Mouse (Mus musculus): ENCODE results near the gene Nhlrc2. TPM values are rescaled to one million over a fixed set of nuclear protein-coding genes. Genes with fewer than 3 reads are reported as not detected.

Nhlrc2 gene
- polyA plus RNA-seq, 1 experiment from 2014 or later, result 15.4 TPM

DNA sequence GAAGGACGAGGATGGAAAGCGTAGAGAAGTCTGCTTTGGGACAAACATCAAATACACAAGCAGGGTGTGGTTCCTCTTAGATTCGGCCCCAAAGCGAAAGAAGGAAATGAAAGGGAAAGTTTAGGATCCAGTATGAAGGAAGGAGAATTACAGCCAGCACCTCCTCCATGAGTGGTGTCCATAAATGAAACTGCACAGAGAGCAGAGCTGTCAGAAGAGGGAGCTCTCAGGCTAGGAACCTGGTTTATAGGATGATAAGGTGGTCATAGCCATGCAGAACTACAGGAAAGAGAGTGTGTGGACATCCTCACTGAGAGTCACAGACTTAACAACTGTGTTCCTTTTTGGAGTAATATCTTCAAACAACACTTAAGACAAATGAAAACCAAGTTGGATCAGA, 18.0 kb downstream of the Nhlrc2 start:
- Histone ChIP-seq H3K27me3 (replicated peaks) (no peaks in the 10 kb centered on the region), H3K27ac (ENCODE audit: poor library complexity, severe bottlenecking) (no peak overlapping the region), H3K9me3 (replicated peaks) (no peaks in the 10 kb centered on the region), H3K4me2 (no peak overlapping the region), H3K4me1 (replicated peaks) (peaks cover 15% of the 10 kb centered on the region), H3K36me3 (no peaks in the 10 kb centered on the region), H3K4me3 (no peak overlapping the region), H3K9ac (no peak overlapping the region)
- ATAC-seq (ENCODE audit: insufficient number of reproducible peaks, low FRiP score), result no peak
- WGBS, result 84% methylated on average over 4 of the region's 4 CpGs

- Histone ChIP-seq H3K27me3 (replicated peaks) (no peaks in the 10 kb centered on the region), H3K4me2 (no peak overlapping the region), H3K27ac (ENCODE audit: poor library complexity, severe bottlenecking) (no peak overlapping the region), H3K4me3 (no peak overlapping the region), H3K4me1 (replicated peaks) (peaks cover 13% of the 10 kb centered on the region), H3K9ac (no peak overlapping the region), H3K36me3 (peaks cover 6% of the 10 kb centered on the region), H3K9me3 (replicated peaks) (no peaks in the 10 kb centered on the region)
- no peak for ATAC-seq (ENCODE audit: insufficient number of reproducible peaks, low FRiP score)
- 77% methylated on average over 6 of the region's 6 CpGs for WGBS
These were observed 18.9 kb downstream of the Nhlrc2 start for GRCm38 (mm10) chr19:56566940-56567339.

DNA sequence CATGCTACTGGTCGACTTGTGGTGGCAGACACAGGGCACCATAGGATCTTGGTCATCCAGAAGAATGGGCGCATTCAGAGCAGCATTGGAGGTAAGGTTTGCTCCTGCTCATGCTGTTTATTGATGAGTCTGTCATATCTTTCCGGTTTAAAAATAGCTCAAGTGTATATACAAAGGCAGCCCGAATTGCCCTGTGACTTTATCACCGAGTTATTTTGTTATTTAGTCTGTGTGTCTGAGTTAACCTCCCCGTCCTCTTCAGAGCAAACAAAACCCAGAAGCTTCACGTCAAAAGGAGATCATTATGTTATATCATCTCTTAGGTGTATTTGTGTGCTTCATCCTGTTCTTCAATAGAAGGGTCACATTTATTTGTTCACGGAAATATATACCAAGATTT, 22.7 kb downstream of the Nhlrc2 start:
- ATAC-seq (ENCODE audit: insufficient number of reproducible peaks, low FRiP score), result no peak
- Histone ChIP-seq H3K4me1 (replicated peaks) (peaks cover 9% of the 10 kb centered on the region), H3K9ac (no peak overlapping the region), H3K4me3 (no peak overlapping the region), H3K36me3 (peaks cover 12% of the 10 kb centered on the region), H3K27me3 (replicated peaks) (no peaks in the 10 kb centered on the region), H3K9me3 (replicated peaks) (no peaks in the 10 kb centered on the region), H3K4me2 (no peak overlapping the region), H3K27ac (ENCODE audit: poor library complexity, severe bottlenecking) (no peak overlapping the region)
- WGBS, result 64% methylated on average over 8 of the region's 8 CpGs

DNA sequence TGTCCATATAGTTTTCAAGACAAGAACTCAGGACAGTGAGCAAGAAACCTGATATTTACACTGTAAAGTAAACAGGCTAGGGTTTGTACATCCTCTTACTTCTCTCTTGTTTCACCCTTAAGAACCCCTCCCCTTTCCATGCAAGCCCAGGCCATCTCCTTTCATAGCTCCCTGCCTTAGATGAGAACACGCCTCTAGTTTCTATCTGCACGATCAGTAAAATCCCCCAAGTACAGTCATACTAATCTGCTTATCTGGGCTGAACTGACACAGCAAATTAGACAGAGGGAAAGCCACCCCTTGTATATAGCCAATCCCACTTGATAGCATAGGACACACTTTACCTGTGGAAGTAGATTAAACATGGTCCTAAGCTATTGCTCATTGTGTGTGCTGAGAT, 23.2 kb downstream of the Nhlrc2 start:
- WGBS, result 82% methylated on average over 2 of the region's 2 CpGs
- no peaks in the 10 kb centered on the region for H3K27me3 ChIP-seq (replicated peaks)
- H3K4me3 ChIP-seq, result no peak overlapping the region
- no peaks in the 10 kb centered on the region for H3K9me3 ChIP-seq (replicated peaks)
- peaks cover 16% of the 10 kb centered on the region for H3K36me3 ChIP-seq
- H3K4me2 ChIP-seq, result no peak overlapping the region
- ATAC-seq (ENCODE audit: insufficient number of reproducible peaks, low FRiP score), result no peak
- H3K4me1 ChIP-seq (replicated peaks), result peaks cover 9% of the 10 kb centered on the region
- no peak overlapping the region for H3K9ac ChIP-seq
- H3K27ac ChIP-seq (ENCODE audit: poor library complexity, severe bottlenecking), result no peak overlapping the region

DNA sequence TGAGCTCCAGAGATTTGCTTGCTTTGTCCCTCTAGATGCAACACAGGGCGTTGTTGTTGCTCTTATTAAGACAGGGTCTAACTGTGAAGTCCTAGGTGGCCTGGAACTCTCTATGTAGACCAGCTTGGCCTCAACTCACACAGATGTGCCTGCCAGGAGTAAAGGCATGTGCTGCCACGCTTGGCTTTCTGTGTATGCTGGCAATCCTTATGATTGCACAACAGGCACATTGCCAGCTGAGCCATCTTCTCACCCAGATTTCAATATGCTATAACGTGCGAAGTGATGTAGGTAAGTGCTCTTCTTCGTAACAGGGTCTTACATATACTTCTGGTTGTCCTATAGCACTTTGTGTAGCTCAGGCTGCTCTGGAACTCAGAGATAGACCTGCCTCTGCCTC, 23.9 kb downstream of the Nhlrc2 start:
- no peak for ATAC-seq (ENCODE audit: insufficient number of reproducible peaks, low FRiP score)
- H3K27me3 ChIP-seq (replicated peaks), result no peaks in the 10 kb centered on the region
- H3K4me3 ChIP-seq, result no peak overlapping the region
- peaks cover 17% of the 10 kb centered on the region for H3K36me3 ChIP-seq
- H3K27ac ChIP-seq (ENCODE audit: poor library complexity, severe bottlenecking), result no peak overlapping the region
- no peak overlapping the region for H3K9ac ChIP-seq
- no peak overlapping the region for H3K4me2 ChIP-seq
- peaks cover 9% of the 10 kb centered on the region for H3K4me1 ChIP-seq (replicated peaks)
- 94% methylated on average over 5 of the region's 5 CpGs for WGBS
- no peaks in the 10 kb centered on the region for H3K9me3 ChIP-seq (replicated peaks)

DNA sequence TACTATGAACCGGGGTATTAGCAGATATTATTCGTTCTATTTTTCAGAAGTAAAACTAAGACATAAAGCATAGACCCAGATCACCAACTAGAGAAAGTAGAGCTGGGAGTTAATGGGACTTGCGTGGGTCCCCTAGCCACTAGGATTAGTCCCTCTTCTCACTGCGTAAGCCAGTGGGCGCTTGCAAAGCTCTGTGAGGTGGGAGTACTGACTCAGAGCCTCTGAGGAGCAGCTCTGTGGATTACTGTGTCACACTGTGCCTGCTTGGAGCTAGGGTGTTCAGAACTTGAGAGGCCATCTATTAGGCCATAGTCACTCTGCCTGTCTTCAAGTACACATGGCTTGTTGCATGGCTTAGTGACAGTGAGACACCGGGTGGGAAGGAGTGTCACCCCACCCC, 25.1 kb downstream of the Nhlrc2 start:
- Histone ChIP-seq H3K4me1 (replicated peaks) (peaks cover 9% of the 10 kb centered on the region), H3K9me3 (replicated peaks) (no peaks in the 10 kb centered on the region), H3K27ac (ENCODE audit: poor library complexity, severe bottlenecking) (no peak overlapping the region), H3K4me2 (no peak overlapping the region), H3K36me3 (peaks cover 27% of the 10 kb centered on the region), H3K27me3 (replicated peaks) (no peaks in the 10 kb centered on the region), H3K4me3 (no peak overlapping the region), H3K9ac (no peak overlapping the region)
- 87% methylated on average over 6 of the region's 6 CpGs for WGBS
- ATAC-seq (ENCODE audit: insufficient number of reproducible peaks, low FRiP score), result no peak

GRCm38 (mm10) chr19:56577801-56578200, 29.7 kb downstream of the Nhlrc2 start:
- no peak overlapping the region for H3K4me3 ChIP-seq
- H3K9me3 ChIP-seq (replicated peaks), result no peaks in the 10 kb centered on the region
- H3K27me3 ChIP-seq (replicated peaks), result no peaks in the 10 kb centered on the region
- WGBS, result 76% methylated on average over 1 of the region's 1 CpGs
- no peak overlapping the region for H3K9ac ChIP-seq
- no peak for ATAC-seq (ENCODE audit: insufficient number of reproducible peaks, low FRiP score)
- H3K4me1 ChIP-seq (replicated peaks), result no peaks in the 10 kb centered on the region
- H3K27ac ChIP-seq (ENCODE audit: poor library complexity, severe bottlenecking), result no peak overlapping the region
- peaks cover 37% of the 10 kb centered on the region for H3K36me3 ChIP-seq
- H3K4me2 ChIP-seq, result no peak overlapping the region

GRCm38 (mm10) chr19:56581981-56582380, 33.9 kb downstream of the Nhlrc2 start:
- ATAC-seq (ENCODE audit: insufficient number of reproducible peaks, low FRiP score), result no peak
- Histone ChIP-seq H3K9me3 (replicated peaks) (no peaks in the 10 kb centered on the region), H3K4me3 (no peak overlapping the region), H3K4me1 (replicated peaks) (peaks cover 9% of the 10 kb centered on the region; the same call in 1 of the 2 replicates), H3K27ac (ENCODE audit: poor library complexity, severe bottlenecking) (no peak overlapping the region), H3K36me3 (peaks cover 44% of the 10 kb centered on the region), H3K27me3 (replicated peaks) (no peaks in the 10 kb centered on the region), H3K9ac (no peak overlapping the region), H3K4me2 (no peak overlapping the region)
- WGBS, result 88% methylated on average over 5 of the region's 5 CpGs

GRCm38 (mm10) chr19:56583785-56584184, 35.7 kb downstream of the Nhlrc2 start:
- no peaks in the 10 kb centered on the region for H3K9me3 ChIP-seq (replicated peaks)

GRCm38 (mm10) chr19:56584288-56584687, 36.2 kb downstream of the Nhlrc2 start:
- Histone ChIP-seq H3K4me1 (replicated peaks) (peaks cover 27% of the 10 kb centered on the region), H3K36me3 (peaks cover 45% of the 10 kb centered on the region), H3K4me2 (no peak overlapping the region), H3K27me3 (replicated peaks) (no peaks in the 10 kb centered on the region), H3K9me3 (replicated peaks) (no peaks in the 10 kb centered on the region), H3K27ac (ENCODE audit: poor library complexity, severe bottlenecking) (no peak overlapping the region), H3K9ac (no peak overlapping the region), H3K4me3 (no peak overlapping the region)
- 82% methylated on average over 3 of the region's 3 CpGs for WGBS
- ATAC-seq (ENCODE audit: insufficient number of reproducible peaks, low FRiP score), result no peak

More at GRCm38 (mm10) chr19:56583785-56584184, 35.7 kb downstream of the Nhlrc2 start:
- Histone ChIP-seq H3K4me2 (no peak overlapping the region), H3K4me1 (replicated peaks) (peaks cover 22% of the 10 kb centered on the region), H3K36me3 (peaks cover 40% of the 10 kb centered on the region), H3K4me3 (no peak overlapping the region), H3K27ac (ENCODE audit: poor library complexity, severe bottlenecking) (no peak overlapping the region), H3K27me3 (replicated peaks) (no peaks in the 10 kb centered on the region), H3K9ac (no peak overlapping the region)
- ATAC-seq (ENCODE audit: insufficient number of reproducible peaks, low FRiP score), result no peak
- 67% methylated on average over 5 of the region's 5 CpGs for WGBS

DNA sequence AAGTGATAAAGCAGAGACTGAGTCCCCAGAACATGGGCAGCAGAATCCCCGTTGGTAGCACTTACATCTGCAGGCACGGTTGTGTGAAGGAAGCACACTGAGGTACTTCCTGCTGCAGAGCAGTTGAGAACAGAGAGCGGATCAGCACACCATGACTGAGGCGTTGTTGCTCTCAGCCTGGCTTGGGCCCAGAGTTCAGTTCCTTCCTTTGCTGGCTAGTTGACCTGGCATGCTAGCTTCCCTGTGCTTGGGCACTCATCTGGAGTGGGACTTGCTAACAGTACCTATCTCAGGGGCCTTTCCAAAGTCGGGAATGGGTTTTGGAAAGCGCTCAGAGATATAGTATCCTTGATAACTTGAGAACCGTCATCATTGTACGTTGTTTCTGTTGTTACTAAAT, 38.3 kb downstream of the Nhlrc2 start:
- no peak overlapping the region for H3K4me3 ChIP-seq
- H3K4me1 ChIP-seq (replicated peaks), result peaks cover 29% of the 10 kb centered on the region
- peaks cover 55% of the 10 kb centered on the region for H3K36me3 ChIP-seq
- ATAC-seq (ENCODE audit: insufficient number of reproducible peaks, low FRiP score), result no peak
- no peaks in the 10 kb centered on the region for H3K9me3 ChIP-seq (replicated peaks)
- 83% methylated on average over 8 of the region's 8 CpGs for WGBS
- H3K27me3 ChIP-seq (replicated peaks), result no peaks in the 10 kb centered on the region
- no peak overlapping the region for H3K9ac ChIP-seq
- no peak overlapping the region for H3K27ac ChIP-seq (ENCODE audit: poor library complexity, severe bottlenecking)
- no peak overlapping the region for H3K4me2 ChIP-seq

- peak; percentile 51; the same call in 1 of the 2 replicates for ATAC-seq (ENCODE audit: insufficient number of reproducible peaks, low FRiP score)
These were observed 40.2 kb downstream of the Nhlrc2 start for GRCm38 (mm10) chr19:56588205-56588626.

More at GRCm38 (mm10) chr19:56588205-56588626, 40.2 kb downstream of the Nhlrc2 start:
- Histone ChIP-seq H3K4me2 (peak overlapping the region; percentile 13; the same call in 1 of the 2 replicates), H3K4me1 (replicated peaks) (peaks cover 29% of the 10 kb centered on the region), H3K9me3 (replicated peaks) (no peaks in the 10 kb centered on the region), H3K36me3 (peaks cover 60% of the 10 kb centered on the region), H3K27me3 (replicated peaks) (no peaks in the 10 kb centered on the region), H3K4me3 (no peak overlapping the region), H3K27ac (ENCODE audit: poor library complexity, severe bottlenecking) (peak overlapping the region; percentile 75), H3K9ac (no peak overlapping the region)
- WGBS, result 32% methylated on average over 6 of the region's 6 CpGs

Measured in heart, embryonic 12.5 days (tissue).